Mouse (Mus musculus): ENCODE measurements around the gene Rsph6a. TPM values are rescaled to one million over a fixed set of nuclear protein-coding genes. Genes with fewer than 3 reads are reported as not detected.

Gene Rsph6a
- polyA plus RNA-seq, 1 experiment = 0.06 TPM

GRCm38 (mm10) chr7:19046286-19047069 lies 8.0 kb upstream of the Rsph6a start:
- no peak for DNase-seq (ENCODE audit: low read depth in 1 of 2, low spot score in 2 of 2)
- no peak overlapping the region for H3K27ac ChIP-seq (ENCODE audit: insufficient read depth, low read length)
- no peak overlapping the region for H3K4me3 ChIP-seq (ENCODE audit: extremely low read depth, insufficient read depth, insufficient read length)
- H3K36me3 ChIP-seq (ENCODE audit: control insufficient read depth, insufficient read depth, low read length) = peaks cover 60% of the 10 kb centered on the region
- WGBS = 91% methylated on average over 11 of the region's 11 CpGs
- no peaks in the 10 kb centered on the region for H3K27me3 ChIP-seq (ENCODE audit: control insufficient read depth, insufficient read depth, low read length)
- TF ChIP-seq POLR2A (IDR thresholded peaks at IDR 0.05; ENCODE audit: low read depth, low read length) (no peak), CTCF (IDR thresholded peaks at IDR 0.05; ENCODE audit: extremely low read depth, insufficient read depth, insufficient read length, insufficient replicate concordance) (no peak)
- H3K4me1 ChIP-seq (ENCODE audit: control insufficient read depth, insufficient read depth, insufficient read length) = no peaks in the 10 kb centered on the region

- Histone ChIP-seq H3K4me1 (ENCODE audit: control insufficient read depth, insufficient read depth, insufficient read length) (no peaks in the 10 kb centered on the region), H3K27me3 (ENCODE audit: control insufficient read depth, insufficient read depth, low read length) (no peaks in the 10 kb centered on the region), H3K36me3 (ENCODE audit: control insufficient read depth, insufficient read depth, low read length) (peaks cover 50% of the 10 kb centered on the region), H3K27ac (ENCODE audit: insufficient read depth, low read length) (no peak overlapping the region), H3K4me3 (ENCODE audit: extremely low read depth, insufficient read depth, insufficient read length) (no peak overlapping the region)
- no peak for TF ChIP-seq POLR2A (IDR thresholded peaks at IDR 0.05; ENCODE audit: low read depth, low read length)
- no peak for TF ChIP-seq CTCF (IDR thresholded peaks at IDR 0.05; ENCODE audit: extremely low read depth, insufficient read depth, insufficient read length, insufficient replicate concordance)
- DNase-seq (ENCODE audit: low read depth in 1 of 2, low spot score in 2 of 2) = no peak
- WGBS = 77% methylated on average over 14 of the region's 14 CpGs
Measured at GRCm38 (mm10) chr7:19048006-19048527, 6.4 kb upstream of the Rsph6a start.

DNA sequence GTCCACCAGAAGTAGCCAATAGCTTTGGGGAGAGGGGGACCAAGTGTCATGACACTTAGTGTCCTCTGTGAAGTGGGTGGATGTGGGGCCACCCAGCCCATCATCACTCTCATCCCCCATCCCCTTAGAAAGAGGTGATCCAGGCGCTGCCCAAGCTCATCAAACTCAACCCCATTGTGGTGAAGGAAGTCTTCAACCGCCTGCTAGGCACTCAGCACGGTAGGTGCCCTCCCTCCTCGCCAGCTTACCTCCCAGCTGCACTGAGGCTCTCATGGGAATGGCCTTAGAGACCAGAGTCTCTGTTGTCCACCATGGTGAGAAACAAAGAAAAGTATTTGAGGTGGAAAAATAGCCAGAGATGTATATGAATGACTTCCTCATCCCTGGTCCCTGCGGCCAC lies 5.2 kb upstream of the Rsph6a start:
- H3K4me3 ChIP-seq (ENCODE audit: extremely low read depth, insufficient read depth, insufficient read length) = no peak overlapping the region
- no peak for TF ChIP-seq POLR2A (IDR thresholded peaks at IDR 0.05; ENCODE audit: low read depth, low read length)
- TF ChIP-seq CTCF (IDR thresholded peaks at IDR 0.05; ENCODE audit: extremely low read depth, insufficient read depth, insufficient read length, insufficient replicate concordance) = no peak
- no peak overlapping the region for H3K27ac ChIP-seq (ENCODE audit: insufficient read depth, low read length)
- 74% methylated on average over 5 of the region's 5 CpGs for WGBS
- H3K36me3 ChIP-seq (ENCODE audit: control insufficient read depth, insufficient read depth, low read length) = peaks cover 48% of the 10 kb centered on the region
- no peak for DNase-seq (ENCODE audit: low read depth in 1 of 2, low spot score in 2 of 2)
- no peaks in the 10 kb centered on the region for H3K4me1 ChIP-seq (ENCODE audit: control insufficient read depth, insufficient read depth, insufficient read length)
- no peaks in the 10 kb centered on the region for H3K27me3 ChIP-seq (ENCODE audit: control insufficient read depth, insufficient read depth, low read length)

DNA sequence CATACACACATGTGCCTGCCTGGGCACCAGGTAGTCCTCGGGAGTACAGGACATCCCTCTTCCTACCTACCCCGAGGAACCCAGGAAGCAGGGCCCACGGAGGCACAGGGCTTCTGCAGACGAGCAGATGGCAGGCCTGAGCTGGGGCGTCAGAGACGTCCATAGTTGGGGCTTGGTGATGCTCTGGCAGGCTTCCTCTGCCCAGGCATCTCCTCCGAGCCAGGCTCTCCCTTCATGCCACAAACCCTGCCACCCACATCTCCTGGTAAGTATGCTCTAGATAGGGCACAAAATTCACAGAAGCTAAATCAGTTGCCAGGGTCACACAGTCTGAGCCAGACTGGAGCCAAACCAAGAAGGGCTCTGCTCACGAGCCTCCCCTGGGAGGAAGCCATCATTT lies 4.3 kb upstream of the Rsph6a start:
- no peak for TF ChIP-seq POLR2A (IDR thresholded peaks at IDR 0.05; ENCODE audit: low read depth, low read length)
- no peak for TF ChIP-seq CTCF (IDR thresholded peaks at IDR 0.05; ENCODE audit: extremely low read depth, insufficient read depth, insufficient read length, insufficient replicate concordance)
- Histone ChIP-seq H3K27ac (ENCODE audit: insufficient read depth, low read length) (no peak overlapping the region), H3K4me3 (ENCODE audit: extremely low read depth, insufficient read depth, insufficient read length) (no peak overlapping the region), H3K36me3 (ENCODE audit: control insufficient read depth, insufficient read depth, low read length) (peaks cover 48% of the 10 kb centered on the region), H3K27me3 (ENCODE audit: control insufficient read depth, insufficient read depth, low read length) (no peaks in the 10 kb centered on the region), H3K4me1 (ENCODE audit: control insufficient read depth, insufficient read depth, insufficient read length) (no peaks in the 10 kb centered on the region)
- WGBS = 58% methylated on average over 8 of the region's 8 CpGs
- no peak for DNase-seq (ENCODE audit: low read depth in 1 of 2, low spot score in 2 of 2)

DNA sequence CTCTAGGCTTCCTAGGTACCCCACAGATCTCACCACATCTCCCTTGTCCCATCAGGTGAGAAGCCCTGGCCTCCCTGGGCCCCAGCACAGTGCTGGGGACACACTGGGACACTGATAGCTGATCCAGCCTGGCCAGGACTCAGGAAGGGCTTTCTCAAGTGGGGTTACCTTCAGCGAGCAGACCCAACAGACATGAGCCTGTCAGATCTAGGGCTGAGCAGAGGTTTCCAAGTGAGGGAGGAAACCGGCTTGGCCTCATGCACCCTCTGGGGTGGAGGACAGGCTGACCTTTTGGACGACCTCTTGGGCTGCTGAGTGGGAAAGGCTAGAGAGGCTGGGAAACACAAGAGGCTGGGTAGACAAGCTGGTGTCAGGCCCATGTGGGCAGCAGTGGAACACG lies 3.3 kb upstream of the Rsph6a start:
- H3K4me1 ChIP-seq (ENCODE audit: control insufficient read depth, insufficient read depth, insufficient read length) = no peaks in the 10 kb centered on the region
- no peak overlapping the region for H3K4me3 ChIP-seq (ENCODE audit: extremely low read depth, insufficient read depth, insufficient read length)
- no peak for DNase-seq (ENCODE audit: low read depth in 1 of 2, low spot score in 2 of 2)
- no peak overlapping the region for H3K27ac ChIP-seq (ENCODE audit: insufficient read depth, low read length)
- WGBS = 88% methylated on average over 4 of the region's 4 CpGs
- TF ChIP-seq POLR2A (IDR thresholded peaks at IDR 0.05; ENCODE audit: low read depth, low read length) = no peak
- TF ChIP-seq CTCF (IDR thresholded peaks at IDR 0.05; ENCODE audit: extremely low read depth, insufficient read depth, insufficient read length, insufficient replicate concordance) = no peak
- H3K36me3 ChIP-seq (ENCODE audit: control insufficient read depth, insufficient read depth, low read length) = peaks cover 43% of the 10 kb centered on the region
- no peaks in the 10 kb centered on the region for H3K27me3 ChIP-seq (ENCODE audit: control insufficient read depth, insufficient read depth, low read length)

GRCm38 (mm10) chr7:19052345-19053135 lies 1.9 kb upstream of the Rsph6a start:
- DNase-seq (ENCODE audit: low read depth in 1 of 2, low spot score in 2 of 2) = no peak
- 92% methylated on average over 15 of the region's 15 CpGs for WGBS
- Histone ChIP-seq H3K4me1 (ENCODE audit: control insufficient read depth, insufficient read depth, insufficient read length) (no peaks in the 10 kb centered on the region), H3K27ac (ENCODE audit: insufficient read depth, low read length) (no peak overlapping the region), H3K36me3 (ENCODE audit: control insufficient read depth, insufficient read depth, low read length) (peaks cover 34% of the 10 kb centered on the region), H3K4me3 (ENCODE audit: extremely low read depth, insufficient read depth, insufficient read length) (no peak overlapping the region), H3K27me3 (ENCODE audit: control insufficient read depth, insufficient read depth, low read length) (no peaks in the 10 kb centered on the region)
- TF ChIP-seq POLR2A (IDR thresholded peaks at IDR 0.05; ENCODE audit: low read depth, low read length) = no peak
- TF ChIP-seq CTCF (IDR thresholded peaks at IDR 0.05; ENCODE audit: extremely low read depth, insufficient read depth, insufficient read length, insufficient replicate concordance) = no peak

Data from spleen, adult 2 months (tissue).